Mouse (Mus musculus) heart, adult 2 months (tissue): ENCODE measurements around the gene Six2.

Experiments used
- CTCF ChIP-seq: fragments of 200-600 bp; IDR thresholded peaks from 2 replicates; pipeline ENCODE4 v1.8.1; 2022; ENCODE audit warnings: antibody characterized with exemption, mild to moderate bottlenecking, moderate library complexity
- EP300 ChIP-seq: fragments of 200-500 bp; IDR thresholded peaks from 2 replicates; pipeline ENCODE4 v1.6.1; 2011; ENCODE audit warnings: low read depth, low read length, control low read depth; ENCODE audit not compliant: insufficient read depth
- POLR2A ChIP-seq: fragments of 200-500 bp; IDR thresholded peaks from 2 replicates; pipeline ENCODE4 v1.6.1; 2011; ENCODE audit warnings: mild to moderate bottlenecking, low read depth, low read length, control low read depth; ENCODE audit not compliant: insufficient read depth

- TF ChIP-seq CTCF, result no peak
- TF ChIP-seq POLR2A, result no peak
- no peak for TF ChIP-seq EP300
These were observed 3.0 kb downstream of the Six2 start for GRCm38 (mm10) chr17:85684841-85685688.
